Mouse (Mus musculus): ENCODE results near the gene Inpp5k.

DNA sequence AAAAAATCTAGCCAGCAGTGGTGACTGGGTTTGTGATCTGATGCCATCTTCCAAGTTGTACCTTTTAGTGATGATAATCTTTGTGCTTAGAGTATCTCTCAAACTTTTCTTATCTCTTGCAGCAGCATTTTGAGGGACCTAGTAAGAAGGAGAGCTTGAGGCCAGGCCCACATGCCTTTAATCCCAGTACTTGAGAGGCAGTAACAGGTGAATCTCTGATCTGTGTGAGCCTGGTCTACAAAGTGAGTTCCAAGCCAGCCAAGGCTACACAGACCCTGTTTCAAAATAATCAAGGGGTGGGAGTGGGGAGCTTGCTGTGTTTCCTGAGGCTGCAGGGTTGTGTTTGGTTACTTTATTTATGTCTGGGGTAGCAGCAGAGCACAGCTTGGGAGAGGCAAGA lies 60.3 kb downstream of the Inpp5k start:
- no peak for TF ChIP-seq POLR2A (IDR thresholded peaks at IDR 0.05; ENCODE audit: extremely low read depth, insufficient read depth, low read length)
- no peak for TF ChIP-seq CTCF (IDR thresholded peaks at IDR 0.05; ENCODE audit: extremely low read depth, insufficient read depth, low read length)

Data from cortical plate, adult 2 months (tissue).